Mouse (Mus musculus): Measurements from ENCODE around the gene Cd6. TPM values are rescaled to one million over a fixed set of nuclear protein-coding genes. Genes with fewer than 3 reads are reported as not detected.

Cd6 gene
- polyA plus RNA-seq, 1 experiment from 2014 or later: 0.09 TPM

DNA sequence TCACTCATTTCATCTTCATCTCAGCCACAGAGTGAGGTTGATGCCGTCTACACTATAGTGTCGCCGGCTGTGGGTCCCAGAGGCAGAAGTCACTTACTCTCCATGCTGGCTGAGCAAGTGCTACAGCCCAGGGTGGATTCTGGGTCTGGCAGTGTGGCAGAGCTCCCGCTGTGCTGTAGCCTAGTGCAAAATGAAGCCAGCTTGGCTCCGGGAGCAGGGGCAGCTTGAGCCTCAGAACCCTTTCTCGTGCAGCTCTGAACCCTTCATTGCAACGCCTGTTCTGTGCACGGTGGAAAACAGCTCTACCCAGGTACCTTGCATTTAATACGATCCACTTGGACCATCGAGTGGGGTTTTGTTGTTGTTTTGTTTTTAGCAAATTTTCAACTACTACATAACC lies 62.2 kb downstream of the Cd6 start:
- no peaks in the 10 kb centered on the region for H3K9me3 ChIP-seq (ENCODE audit: control insufficient read depth, low read length)
- no peak for ATAC-seq (ENCODE audit: low FRiP score, low TSS enrichment)
- H3K4me3 ChIP-seq (ENCODE audit: low read length): no peak overlapping the region
- H3K27ac ChIP-seq (ENCODE audit: low read depth, low read length): no peak overlapping the region
- no peak overlapping the region for H3K9ac ChIP-seq (ENCODE audit: low read depth, low read length)
- no peaks in the 10 kb centered on the region for H3K36me3 ChIP-seq (ENCODE audit: control insufficient read depth, insufficient read depth, low read length)
- no peaks in the 10 kb centered on the region for H3K4me1 ChIP-seq (ENCODE audit: control insufficient read depth, insufficient read depth, low read length)
- 86% methylated on average over 10 of the region's 10 CpGs for whole genome bisulfite sequencing
- no peak overlapping the region for H3K4me2 ChIP-seq (replicated peaks; ENCODE audit: low read depth, low read length)
- no peaks in the 10 kb centered on the region for H3K27me3 ChIP-seq (ENCODE audit: control insufficient read depth, insufficient read depth, low read length)

DNA sequence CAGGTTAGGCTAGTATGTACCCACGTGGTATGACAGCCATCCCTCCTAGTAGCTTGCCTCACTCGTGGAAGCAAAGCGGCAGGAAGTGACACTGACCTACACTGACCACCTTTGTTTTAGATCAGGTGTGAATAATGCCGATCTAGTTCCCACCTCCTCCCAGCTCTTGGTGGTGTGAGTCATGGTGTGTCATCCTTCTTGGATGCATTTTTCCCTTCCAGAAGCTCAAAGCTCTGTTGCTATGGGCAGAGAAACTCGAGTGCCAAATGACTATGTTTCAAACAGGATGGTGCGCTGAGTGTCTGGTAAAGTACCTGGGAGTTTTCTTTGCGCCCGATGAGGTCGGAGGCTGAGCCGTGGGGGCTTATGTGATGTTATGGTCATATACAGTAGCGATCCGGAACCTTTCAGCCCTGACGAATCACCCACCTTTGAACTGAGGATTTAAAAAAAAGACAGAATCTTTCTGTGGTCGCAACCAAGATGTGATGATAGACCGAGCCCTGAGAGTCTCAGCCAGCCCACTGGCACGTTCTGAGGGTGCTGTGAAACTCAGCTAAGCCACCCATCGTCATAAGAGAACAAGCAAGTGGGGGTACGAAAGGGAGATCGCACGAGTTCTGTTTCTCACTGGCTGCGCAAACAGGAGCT lies 66.4 kb downstream of the Cd6 start:
- Histone ChIP-seq H3K4me2 (replicated peaks; ENCODE audit: low read depth, low read length) (no peak overlapping the region), H3K4me1 (ENCODE audit: control insufficient read depth, insufficient read depth, low read length) (no peaks in the 10 kb centered on the region), H3K9ac (ENCODE audit: low read depth, low read length) (no peak overlapping the region), H3K9me3 (ENCODE audit: control insufficient read depth, low read length) (no peaks in the 10 kb centered on the region), H3K27me3 (ENCODE audit: control insufficient read depth, insufficient read depth, low read length) (no peaks in the 10 kb centered on the region), H3K27ac (ENCODE audit: low read depth, low read length) (no peak overlapping the region), H3K36me3 (ENCODE audit: control insufficient read depth, insufficient read depth, low read length) (no peaks in the 10 kb centered on the region), H3K4me3 (ENCODE audit: low read length) (no peak overlapping the region)
- 71% methylated on average over 21 of the region's 21 CpGs for WGBS
- no peak for ATAC-seq (ENCODE audit: low FRiP score, low TSS enrichment)

DNA sequence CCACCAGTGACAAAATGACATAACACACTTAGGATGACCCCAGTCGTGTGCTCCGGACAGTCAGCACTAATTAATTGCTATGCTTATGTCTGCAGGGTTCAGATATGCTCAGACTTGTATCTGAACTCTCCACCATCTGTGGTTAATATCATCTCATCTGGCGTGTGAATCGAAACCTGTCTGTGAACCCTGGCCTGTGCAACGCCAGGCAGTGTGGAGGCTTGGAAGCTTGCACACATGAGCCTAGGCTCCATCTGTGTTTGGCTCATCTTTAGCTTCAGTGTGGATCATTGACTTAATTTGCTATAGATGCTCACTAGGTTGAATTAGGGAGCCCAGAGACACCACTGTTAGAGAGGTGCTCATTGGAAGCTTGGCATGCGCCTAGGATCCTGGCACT lies 67.4 kb downstream of the Cd6 start:
- Histone ChIP-seq H3K4me3 (ENCODE audit: low read length) (no peak overlapping the region), H3K9ac (ENCODE audit: low read depth, low read length) (no peak overlapping the region), H3K36me3 (ENCODE audit: control insufficient read depth, insufficient read depth, low read length) (no peaks in the 10 kb centered on the region), H3K9me3 (ENCODE audit: control insufficient read depth, low read length) (no peaks in the 10 kb centered on the region), H3K4me2 (replicated peaks; ENCODE audit: low read depth, low read length) (no peak overlapping the region), H3K4me1 (ENCODE audit: control insufficient read depth, insufficient read depth, low read length) (no peaks in the 10 kb centered on the region), H3K27ac (ENCODE audit: low read depth, low read length) (no peak overlapping the region), H3K27me3 (ENCODE audit: control insufficient read depth, insufficient read depth, low read length) (no peaks in the 10 kb centered on the region)
- 79% methylated on average over 6 of the region's 6 CpGs for WGBS
- no peak for ATAC-seq (ENCODE audit: low FRiP score, low TSS enrichment)

DNA sequence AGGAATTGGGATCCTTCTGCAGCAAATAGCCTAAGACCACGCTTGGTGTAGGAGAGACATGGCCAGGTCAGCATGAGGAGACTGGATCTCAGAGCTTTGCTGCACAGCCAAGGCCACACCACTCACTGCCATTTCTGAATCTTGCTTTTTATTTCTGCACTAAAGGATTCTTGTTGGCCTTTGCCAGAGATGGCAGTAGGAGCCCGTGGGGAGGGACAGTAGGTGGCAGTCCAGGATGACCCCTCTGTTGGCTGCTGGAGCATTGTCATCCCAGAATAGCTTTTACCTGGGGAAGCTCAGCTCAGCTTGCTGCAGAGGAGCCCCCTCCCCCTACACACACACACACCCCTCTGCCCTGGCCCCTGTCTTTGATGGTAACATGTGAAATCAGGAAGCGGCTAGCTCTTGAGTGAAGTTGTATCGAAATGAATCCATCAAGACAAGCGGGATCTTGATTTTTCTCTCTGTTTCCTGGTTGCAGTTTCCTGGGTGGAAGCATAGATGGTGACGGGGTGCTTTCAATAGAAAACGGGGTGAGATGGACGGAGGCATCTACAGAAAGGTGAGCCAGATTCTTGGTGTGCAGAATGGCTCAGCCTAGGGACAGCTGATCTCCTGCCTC lies 68.0 kb downstream of the Cd6 start:
- H3K4me1 ChIP-seq (ENCODE audit: control insufficient read depth, insufficient read depth, low read length): no peaks in the 10 kb centered on the region
- WGBS: 88% methylated on average over 8 of the region's 8 CpGs
- no peak for ATAC-seq (ENCODE audit: low FRiP score, low TSS enrichment)
- H3K27me3 ChIP-seq (ENCODE audit: control insufficient read depth, insufficient read depth, low read length): no peaks in the 10 kb centered on the region
- no peak overlapping the region for H3K9ac ChIP-seq (ENCODE audit: low read depth, low read length)
- H3K9me3 ChIP-seq (ENCODE audit: control insufficient read depth, low read length): no peaks in the 10 kb centered on the region
- no peak overlapping the region for H3K4me3 ChIP-seq (ENCODE audit: low read length)
- no peak overlapping the region for H3K4me2 ChIP-seq (replicated peaks; ENCODE audit: low read depth, low read length)
- no peaks in the 10 kb centered on the region for H3K36me3 ChIP-seq (ENCODE audit: control insufficient read depth, insufficient read depth, low read length)
- H3K27ac ChIP-seq (ENCODE audit: low read depth, low read length): no peak overlapping the region

DNA sequence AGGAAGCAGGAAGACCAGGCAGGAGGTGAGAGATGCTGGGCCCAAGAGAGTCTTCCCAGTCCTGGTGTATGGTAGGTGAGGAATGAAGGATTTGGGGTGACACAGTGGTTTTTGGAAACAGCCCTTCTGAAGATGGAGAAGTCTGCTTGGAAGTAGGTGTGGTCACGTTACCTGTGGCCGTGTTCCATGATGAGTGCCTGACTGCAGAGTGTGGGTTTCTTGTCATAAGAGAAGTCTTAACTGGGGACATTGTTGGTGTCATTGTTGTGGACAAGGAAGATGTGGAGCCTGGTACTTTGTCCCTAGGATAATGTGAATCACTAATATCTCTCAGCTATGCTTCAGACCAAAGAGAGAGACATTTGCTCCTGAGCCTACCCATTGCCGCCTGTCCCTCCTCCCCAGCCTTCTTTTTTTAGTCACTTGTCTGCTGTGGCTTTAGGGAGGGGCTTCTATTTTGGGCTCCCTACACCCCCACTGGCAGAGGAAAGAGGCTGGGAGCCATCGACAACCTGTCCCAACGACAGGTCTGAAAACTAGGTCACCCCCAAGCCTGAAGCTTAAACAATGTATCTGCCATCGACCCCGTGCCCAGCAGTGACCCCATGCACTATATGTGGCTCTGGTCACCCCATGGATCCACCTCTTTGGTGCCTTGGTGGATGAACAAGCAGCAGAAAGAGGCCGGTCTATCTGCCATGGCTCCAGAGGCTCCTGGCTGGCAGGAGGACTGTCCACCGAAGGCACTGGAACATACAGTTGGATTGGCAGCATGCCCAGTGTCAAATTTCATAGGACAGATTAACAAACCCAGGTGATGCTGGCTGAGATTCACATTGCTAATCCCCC lies 69.7 kb downstream of the Cd6 start:
- Histone ChIP-seq H3K36me3 (ENCODE audit: control insufficient read depth, insufficient read depth, low read length) (no peaks in the 10 kb centered on the region), H3K9me3 (ENCODE audit: control insufficient read depth, low read length) (no peaks in the 10 kb centered on the region), H3K27ac (ENCODE audit: low read depth, low read length) (no peak overlapping the region), H3K27me3 (ENCODE audit: control insufficient read depth, insufficient read depth, low read length) (no peaks in the 10 kb centered on the region), H3K9ac (ENCODE audit: low read depth, low read length) (no peak overlapping the region), H3K4me2 (replicated peaks; ENCODE audit: low read depth, low read length) (no peak overlapping the region), H3K4me1 (ENCODE audit: control insufficient read depth, insufficient read depth, low read length) (no peaks in the 10 kb centered on the region), H3K4me3 (ENCODE audit: low read length) (no peak overlapping the region)
- no peak for ATAC-seq (ENCODE audit: low FRiP score, low TSS enrichment)
- WGBS: 85% methylated on average over 9 of the region's 9 CpGs

DNA sequence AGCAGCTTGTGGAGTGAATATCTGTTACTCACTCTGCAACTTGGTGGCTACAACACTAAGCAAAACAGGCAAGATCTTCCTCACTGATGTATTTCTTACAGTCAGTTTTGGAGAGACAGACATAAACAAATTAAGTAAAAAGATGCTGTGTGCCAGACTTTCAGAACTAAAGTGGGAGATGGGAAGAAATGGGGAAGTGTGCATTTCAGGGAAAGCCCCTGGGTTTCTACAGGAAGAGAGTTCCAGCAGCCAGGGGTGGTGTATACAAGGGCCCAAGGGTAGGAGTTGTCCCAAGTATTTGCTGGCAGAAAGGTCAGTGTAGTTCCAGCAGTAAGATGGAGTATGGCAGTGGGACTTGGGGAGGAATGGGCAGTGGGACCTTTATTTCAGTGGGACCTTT lies 70.3 kb downstream of the Cd6 start:
- Histone ChIP-seq H3K4me3 (ENCODE audit: low read length) (no peak overlapping the region), H3K27ac (ENCODE audit: low read depth, low read length) (no peak overlapping the region), H3K4me1 (ENCODE audit: control insufficient read depth, insufficient read depth, low read length) (no peaks in the 10 kb centered on the region), H3K9ac (ENCODE audit: low read depth, low read length) (no peak overlapping the region), H3K36me3 (ENCODE audit: control insufficient read depth, insufficient read depth, low read length) (no peaks in the 10 kb centered on the region), H3K27me3 (ENCODE audit: control insufficient read depth, insufficient read depth, low read length) (no peaks in the 10 kb centered on the region), H3K9me3 (ENCODE audit: control insufficient read depth, low read length) (no peaks in the 10 kb centered on the region), H3K4me2 (replicated peaks; ENCODE audit: low read depth, low read length) (no peak overlapping the region)
- ATAC-seq (ENCODE audit: low FRiP score, low TSS enrichment): no peak

DNA sequence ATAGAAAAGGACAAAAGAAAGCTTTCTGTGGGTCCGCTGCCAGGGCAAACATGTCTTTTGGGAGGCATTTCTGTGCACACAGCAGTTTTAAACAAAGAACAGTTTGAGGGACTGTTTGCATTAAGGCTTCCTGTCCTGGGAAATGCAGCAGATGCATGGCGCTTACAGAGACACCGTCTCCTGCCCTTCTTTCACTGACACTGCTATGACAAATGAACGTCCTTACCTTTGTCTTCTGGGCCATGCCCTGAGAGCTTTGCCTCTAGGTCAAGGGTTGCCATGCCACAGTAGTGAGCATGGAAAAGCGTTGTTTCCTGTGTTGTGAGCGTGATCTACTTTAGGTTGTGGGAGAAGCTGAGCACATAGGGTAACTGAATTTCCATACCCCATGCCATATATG lies 71.2 kb downstream of the Cd6 start:
- no peak for ATAC-seq (ENCODE audit: low FRiP score, low TSS enrichment)
- Histone ChIP-seq H3K4me2 (replicated peaks; ENCODE audit: low read depth, low read length) (no peak overlapping the region), H3K9me3 (ENCODE audit: control insufficient read depth, low read length) (no peaks in the 10 kb centered on the region), H3K4me3 (ENCODE audit: low read length) (no peak overlapping the region), H3K9ac (ENCODE audit: low read depth, low read length) (no peak overlapping the region), H3K36me3 (ENCODE audit: control insufficient read depth, insufficient read depth, low read length) (no peaks in the 10 kb centered on the region), H3K27ac (ENCODE audit: low read depth, low read length) (no peak overlapping the region), H3K27me3 (ENCODE audit: control insufficient read depth, insufficient read depth, low read length) (no peaks in the 10 kb centered on the region), H3K4me1 (ENCODE audit: control insufficient read depth, insufficient read depth, low read length) (no peaks in the 10 kb centered on the region)
- WGBS: 65% methylated on average over 6 of the region's 6 CpGs

DNA sequence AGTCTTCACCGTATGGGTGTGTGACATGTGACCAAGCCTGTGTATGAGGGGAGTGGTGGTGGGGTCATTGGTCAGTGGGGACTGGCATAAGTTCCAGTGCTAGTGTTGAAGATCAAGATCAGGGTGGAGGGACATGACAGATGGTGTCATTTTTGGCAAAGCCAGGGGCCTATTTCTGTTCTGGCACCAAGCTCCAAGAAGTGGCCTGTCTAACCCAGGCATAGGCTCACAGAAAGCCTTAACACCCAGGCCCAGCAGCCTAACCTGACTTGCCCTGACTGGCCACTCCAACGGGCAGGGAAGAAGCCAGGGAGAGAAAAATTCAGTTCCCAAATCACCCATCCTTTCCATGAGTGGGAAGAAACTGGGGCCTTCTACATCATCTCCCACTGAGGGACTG lies 72.3 kb downstream of the Cd6 start:
- 83% methylated on average over 2 of the region's 2 CpGs for WGBS
- no peaks in the 10 kb centered on the region for H3K27me3 ChIP-seq (ENCODE audit: control insufficient read depth, insufficient read depth, low read length)
- H3K9ac ChIP-seq (ENCODE audit: low read depth, low read length): no peak overlapping the region
- no peaks in the 10 kb centered on the region for H3K4me1 ChIP-seq (ENCODE audit: control insufficient read depth, insufficient read depth, low read length)
- H3K36me3 ChIP-seq (ENCODE audit: control insufficient read depth, insufficient read depth, low read length): no peaks in the 10 kb centered on the region
- ATAC-seq (ENCODE audit: low FRiP score, low TSS enrichment): no peak
- no peaks in the 10 kb centered on the region for H3K9me3 ChIP-seq (ENCODE audit: control insufficient read depth, low read length)
- H3K4me2 ChIP-seq (replicated peaks; ENCODE audit: low read depth, low read length): no peak overlapping the region
- no peak overlapping the region for H3K4me3 ChIP-seq (ENCODE audit: low read length)
- no peak overlapping the region for H3K27ac ChIP-seq (ENCODE audit: low read depth, low read length)

DNA sequence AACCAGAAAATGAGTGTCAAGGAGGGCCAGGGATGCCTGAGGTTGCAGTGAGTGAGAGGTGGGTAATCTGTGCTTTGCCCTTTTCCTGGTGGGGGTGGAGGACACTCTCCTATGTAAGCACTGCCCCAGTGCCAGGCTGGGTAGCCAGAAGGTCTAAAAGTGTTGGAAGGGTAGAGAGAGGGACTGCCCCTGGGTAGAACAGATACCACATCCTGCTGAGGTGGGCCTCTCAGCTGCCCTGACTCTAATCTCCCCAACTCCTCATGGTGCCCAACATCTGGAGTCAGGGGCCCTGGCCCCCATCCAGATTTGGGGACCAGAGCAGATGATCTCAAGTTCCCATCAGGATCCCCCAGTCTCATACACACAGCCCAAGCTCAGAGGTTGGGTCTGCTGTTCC lies 72.7 kb downstream of the Cd6 start:
- Histone ChIP-seq H3K27me3 (ENCODE audit: control insufficient read depth, insufficient read depth, low read length) (no peaks in the 10 kb centered on the region), H3K9me3 (ENCODE audit: control insufficient read depth, low read length) (no peaks in the 10 kb centered on the region), H3K4me3 (ENCODE audit: low read length) (no peak overlapping the region), H3K4me2 (replicated peaks; ENCODE audit: low read depth, low read length) (no peak overlapping the region), H3K36me3 (ENCODE audit: control insufficient read depth, insufficient read depth, low read length) (no peaks in the 10 kb centered on the region), H3K4me1 (ENCODE audit: control insufficient read depth, insufficient read depth, low read length) (no peaks in the 10 kb centered on the region), H3K9ac (ENCODE audit: low read depth, low read length) (no peak overlapping the region), H3K27ac (ENCODE audit: low read depth, low read length) (no peak overlapping the region)
- no peak for ATAC-seq (ENCODE audit: low FRiP score, low TSS enrichment)

All from kidney, embryonic 14.5 days (tissue).